Mouse (Mus musculus) stomach, embryonic 14.5 days (tissue): ENCODE results near the gene Fscn1. TPM values are rescaled to one million over a fixed set of nuclear protein-coding genes. Genes with fewer than 3 reads are reported as not detected.
A peak's percentile ranks its signal among the peaks of the same experiment; 100 is the strongest.

Experiments
- ATAC-seq: fragments of 200-750 bp; cut with Nextera tagmentation; 2 replicates; pipeline ENCODE4 v1.8.0; 2017; ENCODE audit warnings: low read depth, moderate TSS enrichment; ENCODE audit not compliant: insufficient number of reproducible peaks, insufficient read depth, low FRiP score
- H3K27ac ChIP-seq: fragments of 300-500 bp; sonication (generic); 2 replicates; pipeline ENCODE4 v1.5.1; 2014; ENCODE audit warnings: mild to moderate bottlenecking, low read length, moderate library complexity, mixed read lengths
- H3K27me3 ChIP-seq: fragments of 300-500 bp; sonication (generic); 2 replicates; pipeline ENCODE4 v1.6.1; 2014; ENCODE audit warnings: low read length, control low read depth, mixed read lengths; ENCODE audit not compliant: control insufficient read depth, insufficient read depth
- H3K36me3 ChIP-seq: fragments of 300-500 bp; sonication (generic); 2 replicates; pipeline ENCODE4 v1.6.1; 2014; ENCODE audit warnings: mild to moderate bottlenecking, control low read depth, low read length, moderate library complexity, mixed read lengths; ENCODE audit not compliant: control insufficient read depth, insufficient read depth
- H3K4me1 ChIP-seq: fragments of 300-500 bp; sonication (generic); 2 replicates; pipeline ENCODE4 v1.6.1; 2014; ENCODE audit warnings: low read length, control low read depth, mixed read lengths; ENCODE audit not compliant: control insufficient read depth, insufficient read depth
- H3K4me2 ChIP-seq: fragments of 300-500 bp; sonication (generic); replicated peaks from 2 replicates; pipeline ENCODE4 v1.6.1; 2014; ENCODE audit warnings: low read depth, low read length, control low read depth
- H3K4me3 ChIP-seq: fragments of 300-500 bp; sonication (generic); 2 replicates; pipeline ENCODE4 v1.5.1; 2014; ENCODE audit warnings: low read depth, low read length, control low read depth
- H3K9ac ChIP-seq: fragments of 300-500 bp; sonication (generic); replicated peaks from 2 replicates; pipeline ENCODE4 v1.6.1; 2014; ENCODE audit warnings: low read depth, mild to moderate bottlenecking, control low read depth, low read length, moderate library complexity, mixed read lengths
- H3K9me3 ChIP-seq: fragments of 300-500 bp; sonication (generic); 2 replicates; pipeline ENCODE4 v1.6.1; 2016; ENCODE audit warnings: low read depth, low read length, control low read depth; ENCODE audit not compliant: control insufficient read depth
- WGBS: fragments of 180-500 bp; shearing (Covaris S2); extraction: QIAGEN DNeasy Blood & Tissue Kit; methylation state at CpG from one replicate; pipeline ENCODE4 v1.1.7; 2014; 5-methylcytosine and 5-hydroxymethylcytosine counted together
- polyA plus RNA-seq: library from polyadenylated mRNA; unstranded; fragments of >200 nt; fragmentation: Nextera tagmentation; extraction: Ambion mirVana; gene quantifications from 2 replicates; pipeline ENCODE4 v1.2.1, GENCODE M21; 2014

Gene Fscn1
- polyA plus RNA-seq, 1 experiment from 2014 or later = 251 TPM

GRCm38 (mm10) chr5:142929400-142929752 lies 30.8 kb upstream of the Fscn1 start:
- peak overlapping the region; percentile 92 for H3K27ac ChIP-seq
- H3K36me3 ChIP-seq = no peaks in the 10 kb centered on the region
- no peaks in the 10 kb centered on the region for H3K9me3 ChIP-seq
- no peaks in the 10 kb centered on the region for H3K27me3 ChIP-seq
- peaks cover 15% of the 10 kb centered on the region for H3K4me1 ChIP-seq
- no peak; the same call in 1 of the 2 replicates for ATAC-seq
- H3K4me2 ChIP-seq = peak overlapping the region; percentile 52
- 15% methylated on average over 4 of the region's 4 CpGs for WGBS
- H3K4me3 ChIP-seq = peak overlapping the region; percentile 37
- peak overlapping the region; percentile 56 for H3K9ac ChIP-seq

GRCm38 (mm10) chr5:142931241-142931745 lies 28.9 kb upstream of the Fscn1 start:
- no peak overlapping the region for H3K4me3 ChIP-seq
- 0 out of 2 replicates have a peak overlapping the region, but pooled peaks have one; percentile 10 for H3K27ac ChIP-seq
- 82% methylated on average over 9 of the region's 9 CpGs for WGBS
- H3K4me1 ChIP-seq = peaks cover 8% of the 10 kb centered on the region
- no peak for ATAC-seq
- H3K9me3 ChIP-seq = no peaks in the 10 kb centered on the region
- H3K4me2 ChIP-seq = 0 out of 2 replicates have a peak overlapping the region, but pooled peaks have one; percentile 29
- H3K27me3 ChIP-seq = no peaks in the 10 kb centered on the region
- H3K9ac ChIP-seq = no peak overlapping the region
- H3K36me3 ChIP-seq = no peaks in the 10 kb centered on the region

- Histone ChIP-seq H3K9ac (no peak overlapping the region), H3K9me3 (no peaks in the 10 kb centered on the region), H3K4me3 (no peak overlapping the region), H3K4me2 (peak overlapping the region; percentile 29), H3K27ac (0 out of 2 replicates have a peak overlapping the region, but pooled peaks have one; percentile 27), H3K27me3 (no peaks in the 10 kb centered on the region), H3K36me3 (no peaks in the 10 kb centered on the region), H3K4me1 (peaks cover 2% of the 10 kb centered on the region; the same call in 1 of the 2 replicates)
- 20% methylated on average over 9 of the region's 9 CpGs for WGBS
- ATAC-seq = 0 out of 2 replicates have a peak, but pooled peaks have one; percentile 17
These were observed 28.0 kb upstream of the Fscn1 start for GRCm38 (mm10) chr5:142932084-142932685.

GRCm38 (mm10) chr5:142932731-142933130 lies 27.4 kb upstream of the Fscn1 start:
- Histone ChIP-seq H3K36me3 (no peaks in the 10 kb centered on the region), H3K9me3 (no peaks in the 10 kb centered on the region), H3K9ac (no peak overlapping the region), H3K27me3 (no peaks in the 10 kb centered on the region), H3K4me3 (no peak overlapping the region), H3K4me1 (peaks cover 2% of the 10 kb centered on the region; the same call in 1 of the 2 replicates), H3K27ac (no peak overlapping the region), H3K4me2 (no peak overlapping the region)
- ATAC-seq = 0 out of 2 replicates have a peak, but pooled peaks have one; percentile 2
- 73% methylated on average over 8 of the region's 8 CpGs for WGBS

GRCm38 (mm10) chr5:142935642-142936335 lies 24.4 kb upstream of the Fscn1 start:
- 21% methylated on average over 13 of the region's 13 CpGs for WGBS
- Histone ChIP-seq H3K4me3 (0 out of 2 replicates have a peak overlapping the region, but pooled peaks have one; percentile 3), H3K27me3 (no peaks in the 10 kb centered on the region), H3K9ac (peak overlapping the region; percentile 30; the same call in 1 of the 2 replicates), H3K9me3 (no peaks in the 10 kb centered on the region), H3K36me3 (no peaks in the 10 kb centered on the region), H3K4me1 (no peaks in the 10 kb centered on the region; the same call in 1 of the 2 replicates), H3K27ac (no peak overlapping the region; the same call in 1 of the 2 replicates), H3K4me2 (peak overlapping the region; percentile 29)
- peak; percentile 12; the same call in 1 of the 2 replicates for ATAC-seq

GRCm38 (mm10) chr5:142936336-142936719 lies 23.8 kb upstream of the Fscn1 start:
- 0 out of 2 replicates have a peak overlapping the region, but pooled peaks have one; percentile 3 for H3K4me3 ChIP-seq
- peak; percentile 43; the same call in 1 of the 2 replicates for ATAC-seq
- 3% methylated on average over 17 of the region's 17 CpGs for WGBS

GRCm38 (mm10) chr5:142937956-142938727 lies 22.0 kb upstream of the Fscn1 start:
- H3K27ac ChIP-seq = 0 out of 2 replicates have a peak overlapping the region, but pooled peaks have one; percentile 21
- H3K27me3 ChIP-seq = no peaks in the 10 kb centered on the region
- 0 out of 2 replicates have a peak overlapping the region, but pooled peaks have one; percentile 4 for H3K4me2 ChIP-seq
- H3K4me1 ChIP-seq = no peaks in the 10 kb centered on the region
- no peak overlapping the region for H3K9ac ChIP-seq
- H3K9me3 ChIP-seq = no peaks in the 10 kb centered on the region
- 32% methylated on average over 19 of the region's 19 CpGs for WGBS
- H3K4me3 ChIP-seq = no peak overlapping the region
- ATAC-seq = no peak
- no peaks in the 10 kb centered on the region for H3K36me3 ChIP-seq

More at GRCm38 (mm10) chr5:142936336-142936719, 23.8 kb upstream of the Fscn1 start:
- Histone ChIP-seq H3K27ac (no peak overlapping the region; the same call in 1 of the 2 replicates), H3K4me2 (peak overlapping the region; percentile 29), H3K9me3 (no peaks in the 10 kb centered on the region), H3K9ac (peak overlapping the region; percentile 30; the same call in 1 of the 2 replicates), H3K27me3 (no peaks in the 10 kb centered on the region), H3K36me3 (no peaks in the 10 kb centered on the region), H3K4me1 (no peaks in the 10 kb centered on the region; the same call in 1 of the 2 replicates)

- no peak overlapping the region for H3K9ac ChIP-seq
- H3K9me3 ChIP-seq = no peaks in the 10 kb centered on the region
- H3K4me1 ChIP-seq = no peaks in the 10 kb centered on the region
- ATAC-seq = no peak
- 68% methylated on average over 2 of the region's 2 CpGs for WGBS
- no peaks in the 10 kb centered on the region for H3K36me3 ChIP-seq
- H3K27me3 ChIP-seq = no peaks in the 10 kb centered on the region
- no peak overlapping the region for H3K27ac ChIP-seq
- H3K4me2 ChIP-seq = no peak overlapping the region
- no peak overlapping the region for H3K4me3 ChIP-seq
These were observed 19.8 kb upstream of the Fscn1 start for GRCm38 (mm10) chr5:142940393-142940792.
